Mouse (Mus musculus) CD4-positive, CD25-positive, alpha-beta regulatory T cell, adult 2 months (primary cell): ENCODE measurements around the gene Slc6a1.

Source experiments
- DNase-seq: peaks from one replicate; pipeline ENCODE4 v3.0.0-alpha.2; 2012; ENCODE audit warnings: low read depth, low spot score

The Slc6a1 gene

GRCm38 (mm10) chr6:114354635-114355034 is 72.2 kb downstream of the Slc6a1 start:
- DNase-seq, result no peak

GRCm38 (mm10) chr6:114358171-114358570 is 75.7 kb downstream of the Slc6a1 start:
- DNase-seq, result no peak

GRCm38 (mm10) chr6:114362355-114362754 is 79.9 kb downstream of the Slc6a1 start:
- DNase-seq, result no peak

- no peak for DNase-seq
These were observed 81.3 kb downstream of the Slc6a1 start for GRCm38 (mm10) chr6:114363740-114364139.

GRCm38 (mm10) chr6:114364734-114365133 is 82.3 kb downstream of the Slc6a1 start:
- no peak for DNase-seq

- no peak for DNase-seq
These were observed 83.8 kb downstream of the Slc6a1 start for GRCm38 (mm10) chr6:114366191-114366590.
